Mouse (Mus musculus) heart, embryonic 11.5 days (tissue): ENCODE results near the gene Tm9sf3. TPM values are rescaled to one million over a fixed set of nuclear protein-coding genes. Genes with fewer than 3 reads are reported as not detected.

ENCODE experiments used
- ATAC-seq: fragments of 200-750 bp; cut with Nextera tagmentation; replicated peaks from 2 replicates; pipeline ENCODE4 v1.8.0; 2017; ENCODE audit warnings: moderate library complexity; ENCODE audit not compliant: insufficient number of reproducible peaks, low FRiP score, low TSS enrichment
- H3K27ac ChIP-seq: fragments of 300-500 bp; sonication (generic); 2 replicates; pipeline ENCODE4 v1.5.1; 2014; ENCODE audit warnings: mild to moderate bottlenecking, low read depth, low read length
- H3K27me3 ChIP-seq: fragments of 300-500 bp; sonication (generic); 2 replicates; pipeline ENCODE4 v1.6.1; 2014; ENCODE audit warnings: mild to moderate bottlenecking, low read length, mixed read lengths; ENCODE audit not compliant: control insufficient read depth, insufficient read depth
- H3K36me3 ChIP-seq: fragments of 300-500 bp; sonication (generic); 2 replicates; pipeline ENCODE4 v1.6.1; 2014; ENCODE audit warnings: mild to moderate bottlenecking, low read length, moderate library complexity, mixed read lengths; ENCODE audit not compliant: control insufficient read depth, insufficient read depth
- H3K4me1 ChIP-seq: fragments of 300-500 bp; sonication (generic); 2 replicates; pipeline ENCODE4 v1.6.1; 2014; ENCODE audit warnings: low read length; ENCODE audit not compliant: control insufficient read depth, insufficient read depth
- H3K4me2 ChIP-seq: fragments of 300-500 bp; sonication (generic); 2 replicates; pipeline ENCODE4 v1.6.1; 2014; ENCODE audit warnings: mild to moderate bottlenecking, moderate library complexity
- H3K4me3 ChIP-seq: fragments of 300-500 bp; sonication (generic); 2 replicates; pipeline ENCODE4 v1.5.1; 2014; ENCODE audit warnings: low read depth, low read length
- H3K9ac ChIP-seq: fragments of 300-500 bp; sonication (generic); 2 replicates; pipeline ENCODE4 v1.6.1; 2014; ENCODE audit warnings: mild to moderate bottlenecking, low read depth, low read length, moderate library complexity
- H3K9me3 ChIP-seq: fragments of 300-500 bp; sonication (generic); replicated peaks from 2 replicates; pipeline ENCODE4 v1.6.1; 2016; ENCODE audit warnings: low read length; ENCODE audit not compliant: control insufficient read depth
- whole genome bisulfite sequencing: fragments of 180-500 bp; shearing (Covaris S2); extraction: QIAGEN DNeasy Blood & Tissue Kit; methylation state at CpG from one replicate; pipeline ENCODE4 v1.1.7; 2014; ENCODE audit not compliant: insufficient replicate concordance; 5-methylcytosine and 5-hydroxymethylcytosine counted together
- polyA plus RNA-seq: library from polyadenylated mRNA; unstranded; fragments of >200 nt; fragmentation: Nextera tagmentation; extraction: Ambion mirVana; gene quantifications from 2 replicates; pipeline ENCODE4 v1.2.1, GENCODE M21; 2014

Tm9sf3 gene
- polyA plus RNA-seq, 1 experiment from 2014 or later: 92.1 TPM

DNA sequence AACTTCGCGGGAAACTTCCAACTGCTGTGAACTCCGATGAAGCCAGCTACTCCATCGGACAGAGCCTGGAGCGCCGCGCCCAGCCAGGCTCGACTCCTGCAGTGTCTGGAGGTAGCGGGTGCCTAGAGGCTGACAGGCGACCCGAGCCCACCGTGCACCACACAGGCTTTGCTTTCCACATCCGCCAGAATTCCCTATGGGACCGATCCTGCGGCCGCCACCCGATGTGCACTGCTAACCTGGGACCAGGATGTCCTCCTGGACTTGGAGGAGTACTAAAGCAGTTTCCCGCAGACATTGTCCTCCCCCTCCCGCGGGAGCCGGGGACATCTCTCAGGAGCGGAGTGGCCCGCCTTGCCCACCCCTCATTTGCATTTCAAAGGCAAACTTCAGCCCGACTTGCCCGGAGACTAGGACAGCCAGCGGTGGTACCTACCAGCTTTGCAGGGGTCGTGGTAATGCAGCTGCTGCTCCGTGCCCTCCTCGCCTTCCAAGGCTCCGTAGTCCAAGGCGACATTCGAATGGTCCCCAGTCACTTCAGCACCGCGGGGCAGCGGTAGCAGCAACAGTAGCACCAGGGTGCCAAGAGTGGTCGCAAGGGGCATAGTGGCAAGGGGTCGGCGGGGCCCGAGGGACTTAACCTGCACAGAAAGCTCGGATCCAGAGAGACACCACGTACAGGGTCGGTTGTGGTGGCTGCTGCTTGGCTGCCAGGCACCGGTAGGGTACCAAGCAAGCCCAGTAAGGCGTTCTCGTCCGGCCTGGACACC lies 57.6 kb downstream of the Tm9sf3 start:
- no peak overlapping the region for H3K27ac ChIP-seq
- H3K4me2 ChIP-seq: peak overlapping the region; percentile 90
- ATAC-seq: peak; percentile 2
- no peaks in the 10 kb centered on the region for H3K36me3 ChIP-seq
- peaks cover 30% of the 10 kb centered on the region for H3K27me3 ChIP-seq
- peak overlapping the region; percentile 34; the same call in 1 of the 2 replicates for H3K9ac ChIP-seq
- H3K9me3 ChIP-seq: no peaks in the 10 kb centered on the region
- no peaks in the 10 kb centered on the region; the same call in 1 of the 2 replicates for H3K4me1 ChIP-seq
- H3K4me3 ChIP-seq: peak overlapping the region; percentile 45
- under 1% methylated on average over 46 of the region's 46 CpGs for WGBS

DNA sequence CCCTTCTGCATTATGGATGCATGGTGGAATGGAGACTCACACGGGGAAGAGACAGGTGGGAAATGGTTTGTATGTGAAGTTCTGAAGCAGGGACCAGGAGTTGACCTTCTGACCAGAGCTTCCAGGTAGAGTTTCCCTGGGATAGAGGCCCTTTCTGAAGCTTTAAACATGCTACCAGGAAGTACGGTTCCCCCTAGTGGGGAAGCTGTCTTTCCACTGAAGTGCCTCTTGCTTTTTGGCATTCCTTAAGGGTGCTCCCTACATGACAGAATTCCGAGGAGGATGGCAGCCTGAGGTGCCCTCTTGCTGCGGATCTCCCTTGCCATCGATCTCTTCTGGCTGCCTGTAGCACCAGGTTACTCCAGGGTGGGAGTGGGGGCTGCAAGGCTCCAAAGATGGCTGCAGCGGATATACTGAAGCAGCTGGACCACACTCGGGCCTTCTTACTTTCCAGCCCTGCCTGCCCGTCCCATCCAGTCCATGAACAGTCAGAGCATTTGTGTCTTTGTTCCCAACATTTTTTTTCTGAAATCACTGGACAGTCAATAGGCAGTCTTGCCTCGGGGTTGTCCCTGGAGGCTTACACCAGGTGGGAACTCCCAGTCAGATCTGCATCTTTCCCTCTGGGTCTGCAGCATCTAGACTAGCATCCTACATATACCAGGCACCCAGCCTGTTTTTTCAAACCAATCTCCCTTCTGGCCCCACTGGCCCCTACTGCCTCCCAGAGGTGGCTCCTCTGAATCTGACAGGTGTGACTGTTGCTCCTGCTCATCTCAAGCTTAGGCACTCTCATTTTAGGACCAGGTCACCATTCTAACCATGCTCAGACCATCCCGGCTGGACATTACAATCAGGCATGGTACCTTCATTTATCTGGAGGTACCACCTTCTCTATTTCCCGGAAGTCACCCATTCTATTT lies 59.4 kb downstream of the Tm9sf3 start:
- H3K27me3 ChIP-seq: peaks cover 32% of the 10 kb centered on the region
- H3K9me3 ChIP-seq: no peaks in the 10 kb centered on the region
- H3K4me3 ChIP-seq: no peak overlapping the region
- H3K4me1 ChIP-seq: no peaks in the 10 kb centered on the region; the same call in 1 of the 2 replicates
- WGBS: 61% methylated on average over 11 of the region's 11 CpGs
- no peak for ATAC-seq
- H3K9ac ChIP-seq: no peak overlapping the region
- H3K36me3 ChIP-seq: no peaks in the 10 kb centered on the region
- H3K4me2 ChIP-seq: no peak overlapping the region
- H3K27ac ChIP-seq: no peak overlapping the region

DNA sequence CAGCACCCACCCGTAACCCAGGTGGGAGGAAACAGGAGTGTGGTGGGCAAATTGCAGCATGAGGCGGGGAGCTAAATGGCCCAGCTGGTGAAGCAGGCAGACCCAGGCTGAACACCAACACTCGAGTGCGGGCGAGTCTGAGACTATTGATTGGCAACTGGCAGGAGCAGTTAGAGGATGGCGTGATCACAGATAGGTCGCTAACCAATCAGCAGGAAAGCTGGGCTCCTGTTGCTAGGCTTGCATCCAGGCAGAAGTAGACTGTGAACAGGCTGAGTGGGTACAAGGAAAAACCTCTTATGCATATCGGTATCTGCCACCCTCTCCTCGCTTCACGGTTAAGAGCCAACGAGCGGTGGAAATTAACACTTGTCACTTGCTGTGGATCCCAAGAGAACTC lies 66.2 kb downstream of the Tm9sf3 start:
- no peak overlapping the region for H3K4me3 ChIP-seq
- H3K4me2 ChIP-seq: no peak overlapping the region
- 0 out of 2 replicates have a peak, but pooled peaks cover 3% of the 10 kb centered on the region for H3K27me3 ChIP-seq
- no peaks in the 10 kb centered on the region for H3K9me3 ChIP-seq
- H3K9ac ChIP-seq: no peak overlapping the region
- H3K27ac ChIP-seq: no peak overlapping the region
- no peak for ATAC-seq
- H3K4me1 ChIP-seq: no peaks in the 10 kb centered on the region
- 82% methylated on average over 12 of the region's 12 CpGs for WGBS
- no peaks in the 10 kb centered on the region for H3K36me3 ChIP-seq

- no peak for ATAC-seq
- no peaks in the 10 kb centered on the region for H3K36me3 ChIP-seq
- H3K4me2 ChIP-seq: no peak overlapping the region
- WGBS: 88% methylated on average over 1 of the region's 1 CpGs
- no peaks in the 10 kb centered on the region for H3K9me3 ChIP-seq
- no peaks in the 10 kb centered on the region for H3K27me3 ChIP-seq
- no peaks in the 10 kb centered on the region for H3K4me1 ChIP-seq
- H3K27ac ChIP-seq: no peak overlapping the region
- H3K9ac ChIP-seq: no peak overlapping the region
- no peak overlapping the region for H3K4me3 ChIP-seq
Observed at GRCm38 (mm10) chr19:41193379-41193778, 70.4 kb downstream of the Tm9sf3 start.

GRCm38 (mm10) chr19:41192953-41193352 lies 70.8 kb downstream of the Tm9sf3 start:
- WGBS: 82% methylated on average over 4 of the region's 4 CpGs
- no peaks in the 10 kb centered on the region for H3K9me3 ChIP-seq
- H3K4me2 ChIP-seq: no peak overlapping the region
- H3K36me3 ChIP-seq: no peaks in the 10 kb centered on the region
- H3K27me3 ChIP-seq: no peaks in the 10 kb centered on the region
- no peak overlapping the region for H3K27ac ChIP-seq
- no peaks in the 10 kb centered on the region for H3K4me1 ChIP-seq
- no peak for ATAC-seq
- H3K9ac ChIP-seq: no peak overlapping the region
- H3K4me3 ChIP-seq: no peak overlapping the region

DNA sequence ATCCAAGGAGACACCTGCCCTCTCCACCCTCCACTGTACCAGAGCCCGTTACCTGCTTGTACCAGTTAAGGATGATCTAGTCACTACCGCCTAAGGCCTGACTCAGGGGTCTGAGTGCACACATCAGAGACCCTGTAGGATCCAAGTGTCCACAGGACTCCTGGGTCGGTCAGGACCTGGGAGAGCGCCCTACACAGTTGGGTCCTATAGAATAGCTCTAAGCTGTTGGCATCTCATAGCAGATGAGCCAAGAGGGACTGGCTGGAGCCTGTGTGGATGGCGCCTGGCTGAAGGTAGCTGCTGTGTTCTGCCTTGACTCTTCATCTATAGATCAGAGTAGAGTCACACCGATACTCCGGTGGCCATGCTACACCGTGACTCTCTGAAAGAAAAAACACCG lies 72.1 kb downstream of the Tm9sf3 start:
- WGBS: 75% methylated on average over 9 of the region's 9 CpGs
- no peak overlapping the region for H3K4me3 ChIP-seq
- H3K4me2 ChIP-seq: no peak overlapping the region
- H3K27me3 ChIP-seq: no peaks in the 10 kb centered on the region
- no peaks in the 10 kb centered on the region for H3K9me3 ChIP-seq
- H3K9ac ChIP-seq: no peak overlapping the region
- no peak for ATAC-seq
- H3K27ac ChIP-seq: no peak overlapping the region
- H3K36me3 ChIP-seq: no peaks in the 10 kb centered on the region
- no peaks in the 10 kb centered on the region for H3K4me1 ChIP-seq

- no peak overlapping the region for H3K9ac ChIP-seq
Observed at GRCm38 (mm10) chr19:41190876-41191434, 72.8 kb downstream of the Tm9sf3 start.

GRCm38 (mm10) chr19:41177331-41177730 lies 86.5 kb downstream of the Tm9sf3 start:
- Histone ChIP-seq H3K4me3 (no peak overlapping the region), H3K4me2 (no peak overlapping the region), H3K9me3 (no peaks in the 10 kb centered on the region), H3K4me1 (no peaks in the 10 kb centered on the region), H3K27me3 (no peaks in the 10 kb centered on the region), H3K9ac (no peak overlapping the region), H3K36me3 (no peaks in the 10 kb centered on the region), H3K27ac (no peak overlapping the region)
- no peak for ATAC-seq
- WGBS: 34% methylated on average over 6 of the region's 6 CpGs

More at GRCm38 (mm10) chr19:41190876-41191434, 72.8 kb downstream of the Tm9sf3 start:
- H3K27me3 ChIP-seq: no peaks in the 10 kb centered on the region
- H3K4me3 ChIP-seq: no peak overlapping the region
- no peak for ATAC-seq
- H3K4me1 ChIP-seq: no peaks in the 10 kb centered on the region
- H3K9me3 ChIP-seq: no peaks in the 10 kb centered on the region
- H3K27ac ChIP-seq: no peak overlapping the region
- H3K4me2 ChIP-seq: no peak overlapping the region
- 73% methylated on average over 6 of the region's 6 CpGs for WGBS
- no peaks in the 10 kb centered on the region for H3K36me3 ChIP-seq
